Mouse (Mus musculus) cortical plate, adult 2 months (tissue): ENCODE results near the gene Pde12. TPM values are rescaled to one million over a fixed set of nuclear protein-coding genes. Genes with fewer than 3 reads are reported as not detected.

ENCODE experiments used
- H3K27ac ChIP-seq: fragments of 200-500 bp; 2 replicates; pipeline ENCODE4 v1.5.1; 2012; ENCODE audit warnings: low read length, control low read depth, inconsistent platforms; ENCODE audit not compliant: insufficient read depth
- H3K4me1 ChIP-seq: fragments of 200-500 bp; 2 replicates; pipeline ENCODE4 v1.6.1; 2011; ENCODE audit warnings: low read length; ENCODE audit not compliant: control insufficient read depth, insufficient read depth
- H3K4me3 ChIP-seq: fragments of 200-500 bp; 2 replicates; pipeline ENCODE4 v1.5.1; 2011; ENCODE audit warnings: mild to moderate bottlenecking, low read length, control low read depth; ENCODE audit not compliant: insufficient read depth
- CTCF ChIP-seq: fragments of 200-500 bp; IDR thresholded peaks from 2 replicates; pipeline ENCODE4 v1.5.1; 2011; ENCODE audit warnings: mild to moderate bottlenecking, control low read depth, low read length; ENCODE audit not compliant: insufficient read depth; ENCODE audit errors: extremely low read depth
- POLR2A ChIP-seq: fragments of 200-500 bp; IDR thresholded peaks from 2 replicates; pipeline ENCODE4 v1.6.1; 2011; ENCODE audit warnings: mild to moderate bottlenecking, low read length, control low read depth; ENCODE audit not compliant: insufficient read depth; ENCODE audit errors: extremely low read depth
- polyA plus RNA-seq: library from polyadenylated mRNA; depleted of rRNA; stranded (reverse); fragments of >200 nt; gene quantifications from 2 replicates; pipeline ENCODE4 v1.2.3, GENCODE M21; 2012; rRNA removed

Gene Pde12
- polyA plus RNA-seq, 1 experiment = 4.7 TPM

- no peak overlapping the region for H3K4me3 ChIP-seq
- TF ChIP-seq CTCF = no peak
- no peak for TF ChIP-seq POLR2A
- peaks cover 1% of the 10 kb centered on the region; the same call in 1 of the 2 replicates for H3K4me1 ChIP-seq
- no peak overlapping the region for H3K27ac ChIP-seq
These were observed 26.6 kb downstream of the Pde12 start for GRCm38 (mm10) chr14:26643006-26643624.

GRCm38 (mm10) chr14:26639961-26640360 is 29.7 kb downstream of the Pde12 start:
- Histone ChIP-seq H3K4me1 (peaks cover 4% of the 10 kb centered on the region; the same call in 1 of the 2 replicates), H3K4me3 (peak overlapping the region; percentile 85; the same call in 1 of the 2 replicates), H3K27ac (no peak overlapping the region)
- TF ChIP-seq POLR2A (no peak), CTCF (no peak)

- Histone ChIP-seq H3K4me3 (peak overlapping the region; percentile 85), H3K27ac (no peak overlapping the region), H3K4me1 (peaks cover 4% of the 10 kb centered on the region; the same call in 1 of the 2 replicates)
- TF ChIP-seq POLR2A = no peak
- no peak for TF ChIP-seq CTCF
These were observed 30.4 kb downstream of the Pde12 start for GRCm38 (mm10) chr14:26639251-26639650.

- Histone ChIP-seq H3K27ac (peak overlapping the region; percentile 60; the same call in 1 of the 2 replicates), H3K4me3 (peak overlapping the region; percentile 85), H3K4me1 (peaks cover 4% of the 10 kb centered on the region; the same call in 1 of the 2 replicates)
- TF ChIP-seq CTCF (no peak), POLR2A (no peak)
These were observed 31.0 kb downstream of the Pde12 start for GRCm38 (mm10) chr14:26638708-26639084.

- H3K4me1 ChIP-seq = peaks cover 4% of the 10 kb centered on the region; the same call in 1 of the 2 replicates
- H3K4me3 ChIP-seq = peak within 1 kb of the TSS; percentile 85
- peak; percentile 91 for TF ChIP-seq POLR2A
- TF ChIP-seq CTCF = no peak
- peak within 1 kb of the TSS; percentile 67 for H3K27ac ChIP-seq
These were observed 31.6 kb downstream of the Pde12 start, which contains the start of gene Arf4 for GRCm38 (mm10) chr14:26637851-26638707. TSS of gene Arf4 (plus strand) at chr14:26638074.

GRCm38 (mm10) chr14:26637025-26637850 is 32.4 kb downstream of the Pde12 start:
- Histone ChIP-seq H3K4me3 (peak overlapping the region; percentile 85), H3K27ac (peak overlapping the region; percentile 57; the same call in 1 of the 2 replicates), H3K4me1 (peaks cover 4% of the 10 kb centered on the region; the same call in 1 of the 2 replicates)
- TF ChIP-seq CTCF = no peak
- no peak for TF ChIP-seq POLR2A

GRCm38 (mm10) chr14:26626605-26627140 is 43.0 kb downstream of the Pde12 start:
- no peak overlapping the region for H3K4me3 ChIP-seq
- no peak overlapping the region for H3K27ac ChIP-seq
- no peaks in the 10 kb centered on the region for H3K4me1 ChIP-seq
- TF ChIP-seq CTCF (no peak), POLR2A (no peak)

- TF ChIP-seq CTCF = no peak
- Histone ChIP-seq H3K4me3 (no peak overlapping the region), H3K27ac (no peak overlapping the region), H3K4me1 (no peaks in the 10 kb centered on the region)
These were observed 44.4 kb downstream of the Pde12 start for GRCm38 (mm10) chr14:26625301-26625700.

GRCm38 (mm10) chr14:26610689-26611088 is 59.0 kb downstream of the Pde12 start:
- Histone ChIP-seq H3K4me1 (no peaks in the 10 kb centered on the region), H3K4me3 (no peak overlapping the region), H3K27ac (no peak overlapping the region)
- TF ChIP-seq POLR2A (no peak), CTCF (no peak)

Other genes starting within 250 kb of the Pde12 start
- gene Slmap, start 135.0 kb downstream of the Pde12 start, polyA plus RNA-seq = 57.3 and 59.7 TPM in 2 replicates
- 21.5 and 22.2 TPM in 2 replicates for gene Dennd6a, start 96.0 kb downstream of the Pde12 start, polyA plus RNA-seq
- 91.8 and 95.9 TPM in 2 replicates for gene Arf4, start 31.8 kb downstream of the Pde12 start, polyA plus RNA-seq
- gene Dnah12, start 23.4 kb upstream of the Pde12 start, polyA plus RNA-seq = 0.09 and 0.19 TPM in 2 replicates
- gene Asb14, start 224.7 kb upstream of the Pde12 start, polyA plus RNA-seq = 0.09 and 0.31 TPM in 2 replicates